ENCODE assay signal across 8 mouse cellular contexts in the genomic region with DNA sequence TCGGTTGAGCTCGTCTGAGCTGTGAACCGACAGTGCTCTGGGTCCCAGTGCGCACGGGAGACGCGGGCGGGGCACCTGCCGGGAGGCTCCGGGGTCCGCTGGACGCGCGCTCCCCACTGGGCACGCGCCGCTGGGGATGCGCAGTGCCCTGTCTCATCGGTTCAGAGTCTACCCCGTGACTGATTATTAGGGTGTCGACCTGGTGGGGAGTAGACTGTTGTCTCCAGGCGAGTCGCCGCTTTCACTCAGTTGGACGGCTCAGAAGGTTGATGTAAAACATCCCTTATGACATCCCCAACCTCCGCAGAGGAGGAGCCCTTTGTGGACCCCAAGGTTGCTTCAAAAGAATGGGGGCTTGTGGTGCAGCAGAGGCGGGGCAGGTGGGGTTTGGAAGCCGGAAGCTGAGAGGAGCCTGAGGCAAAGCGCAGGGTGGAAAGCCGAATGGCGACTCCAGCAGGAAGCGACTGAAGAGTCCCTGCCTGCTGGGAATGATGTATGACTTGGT. TPM values are rescaled to one million over a fixed set of nuclear protein-coding genes. Genes with fewer than 3 reads are reported as not detected.
DNase-seq lines count a peak whose midpoint lies in the region; ATAC-seq lines count a peak whose summit lies in the region.

No protein-coding gene starts in this region.

- peak overlapping the region; percentile 96 for H3K4me3 ChIP-seq in hindbrain, embryonic 10.5 days
- H3K4me3 ChIP-seq in midbrain, embryonic 16.5 days (ENCODE audit: low read depth, low read length), result peak overlapping the region; percentile 99

- DNase-seq in retina, adult 2 months (ENCODE audit: low read depth, low spot score), result peak; percentile 32
- no peak for DNase-seq in retina, postnatal 1 day
- peak; percentile 72 for DNase-seq in embryo, embryonic 9.5 days (ENCODE audit: extremely low spot score)
- DNase-seq in hindbrain, embryonic 10.5 days (ENCODE audit: low spot score), result no peak
- peak; percentile 18 for DNase-seq in liver
- no peak for DNase-seq in right cerebral cortex, postnatal 4 days
- no peak for DNase-seq in layer of hippocampus, adult 9-11 months

- WGBS in hindbrain, embryonic 10.5 days, result under 1% methylated on average over 32 of the region's 32 CpGs
- under 1% methylated on average over 32 of the region's 32 CpGs for WGBS in midbrain, embryonic 16.5 days

- peak; percentile 82 for ATAC-seq in midbrain, embryonic 16.5 days

- peaks cover 47% of the 10 kb centered on the region for H3K4me1 ChIP-seq in hindbrain, embryonic 10.5 days (replicated peaks)
- H3K4me1 ChIP-seq in midbrain, embryonic 16.5 days (ENCODE audit: control insufficient read depth, insufficient read depth, low read length), result peaks cover 33% of the 10 kb centered on the region

- no peaks in the 10 kb centered on the region for H3K36me3 ChIP-seq in hindbrain, embryonic 10.5 days
- H3K36me3 ChIP-seq in midbrain, embryonic 16.5 days (ENCODE audit: control insufficient read depth, insufficient read depth, low read length), result no peaks in the 10 kb centered on the region

- peak overlapping the region; percentile 89 for H3K4me2 ChIP-seq in midbrain, embryonic 16.5 days (ENCODE audit: low read length)

- H3K9ac ChIP-seq in midbrain, embryonic 16.5 days (ENCODE audit: low read depth, low read length), result peak overlapping the region; percentile 97

- H3K9me3 ChIP-seq in hindbrain, embryonic 10.5 days, result no peaks in the 10 kb centered on the region
- no peaks in the 10 kb centered on the region for H3K9me3 ChIP-seq in midbrain, embryonic 16.5 days (replicated peaks; ENCODE audit: control insufficient read depth, low read length, poor library complexity, severe bottlenecking)

- H3K27me3 ChIP-seq in hindbrain, embryonic 10.5 days (ENCODE audit: insufficient read depth, poor library complexity, severe bottlenecking), result no peaks in the 10 kb centered on the region
- H3K27me3 ChIP-seq in midbrain, embryonic 16.5 days (ENCODE audit: control insufficient read depth, insufficient read depth, low read depth, low read length), result no peaks in the 10 kb centered on the region

- H3K27ac ChIP-seq in hindbrain, embryonic 10.5 days, result peak overlapping the region; percentile 97
- H3K27ac ChIP-seq in midbrain, embryonic 16.5 days (ENCODE audit: low read length), result peak overlapping the region; percentile 95

RNA-seq across cellular contexts. Expression of a gene that starts 0.5 kb away (rescaled TPM):
- 32.6 and 34.7 TPM in 2 replicates for polyA plus RNA-seq in hindbrain, embryonic 10.5 days (2016; fragmentation: Nextera tagmentation; extraction: Ambion mirVana)
- polyA plus RNA-seq in midbrain, embryonic 16.5 days (2015; fragmentation: Nextera tagmentation; extraction: Ambion mirVana), result 39.9 and 40.2 TPM in 2 replicates

RNA-seq across cellular contexts. Expression of a gene that starts 28.6 kb away (rescaled TPM):
- polyA plus RNA-seq in hindbrain, embryonic 10.5 days (2016; fragmentation: Nextera tagmentation; extraction: Ambion mirVana), result 0.25 TPM in 1 of 2 replicates, not detected in the other
- 4.9 and 7.0 TPM in 2 replicates for polyA plus RNA-seq in midbrain, embryonic 16.5 days (2015; fragmentation: Nextera tagmentation; extraction: Ambion mirVana)

RNA-seq across cellular contexts. Expression of a gene that starts 38.8 kb away (rescaled TPM):
- polyA plus RNA-seq in hindbrain, embryonic 10.5 days (2016; fragmentation: Nextera tagmentation; extraction: Ambion mirVana), result 4.7 and 5.4 TPM in 2 replicates
- polyA plus RNA-seq in midbrain, embryonic 16.5 days (2015; fragmentation: Nextera tagmentation; extraction: Ambion mirVana), result 2.0 and 2.1 TPM in 2 replicates

Comparison
In these comparisons a context has a peak if more than half of its experiments do, and no peak if none do; other contexts are left out.
1. DNase-seq: peak in retina, adult 2 months (single experiment), embryo, embryonic 9.5 days (single experiment) and liver (single experiment); none in retina, postnatal 1 day (single experiment), hindbrain, embryonic 10.5 days (single experiment), right cerebral cortex, postnatal 4 days (single experiment) and layer of hippocampus, adult 9-11 months (single experiment).